Mouse (Mus musculus) kidney, adult 2 months (tissue): ENCODE measurements around the gene Cnnm3. TPM values are rescaled to one million over a fixed set of nuclear protein-coding genes. Genes with fewer than 3 reads are reported as not detected.
A peak's percentile ranks its signal among the peaks of the same experiment; 100 is the strongest.

Experiments used
- DNase-seq: peaks from one replicate; pipeline ENCODE4 v3.0.0; 2021
- H3K27ac ChIP-seq: fragments of 200-500 bp; 2 replicates; pipeline ENCODE4 v1.5.1; 2012; ENCODE audit warnings: low read depth, low read length, control low read depth, inconsistent platforms; ENCODE audit not compliant: insufficient read depth
- H3K27me3 ChIP-seq: fragments of 200-500 bp; replicated peaks from 2 replicates; pipeline ENCODE4 v1.6.1; 2012; ENCODE audit warnings: mild to moderate bottlenecking, moderate library complexity, low read length, inconsistent platforms; ENCODE audit not compliant: control insufficient read depth, insufficient read depth
- H3K36me3 ChIP-seq: fragments of 200-500 bp; 2 replicates; pipeline ENCODE4 v1.6.1; 2012; ENCODE audit warnings: mild to moderate bottlenecking, moderate library complexity, low read length, inconsistent platforms; ENCODE audit not compliant: control insufficient read depth, insufficient read depth
- H3K4me1 ChIP-seq: fragments of 200-500 bp; 2 replicates; pipeline ENCODE4 v1.6.1; 2011; ENCODE audit warnings: low read length; ENCODE audit not compliant: control insufficient read depth, insufficient read depth
- H3K4me3 ChIP-seq: fragments of 200-500 bp; 2 replicates; pipeline ENCODE4 v1.5.1; 2011; ENCODE audit warnings: mild to moderate bottlenecking, low read depth, low read length, control low read depth; ENCODE audit not compliant: insufficient read depth
- CTCF ChIP-seq: fragments of 200-500 bp; conservative IDR thresholded peaks from 2 replicates; pipeline ENCODE4 v1.5.1; 2011; ENCODE audit warnings: low read depth, mild to moderate bottlenecking, control low read depth, low read length, moderate library complexity, mixed read lengths; ENCODE audit not compliant: insufficient read depth, insufficient read length
- POLR2A ChIP-seq: fragments of 200-500 bp; IDR thresholded peaks from one replicate; pipeline ENCODE4 v1.6.1; 2011; ENCODE audit warnings: low read depth, low read length, control low read depth
- WGBS: fragments of 180-500 bp; shearing (Covaris S2); methylation state at CpG from one replicate; pipeline ENCODE4 v1.1.7; 2018; 5-methylcytosine and 5-hydroxymethylcytosine counted together
- polyA plus RNA-seq: library from polyadenylated mRNA; depleted of rRNA; stranded (reverse); fragments of >200 nt; gene quantifications from 2 replicates; pipeline ENCODE4 v1.2.3, GENCODE M21; 2012

Cnnm3 gene
- polyA plus RNA-seq, 1 experiment = 19.8 TPM

DNA sequence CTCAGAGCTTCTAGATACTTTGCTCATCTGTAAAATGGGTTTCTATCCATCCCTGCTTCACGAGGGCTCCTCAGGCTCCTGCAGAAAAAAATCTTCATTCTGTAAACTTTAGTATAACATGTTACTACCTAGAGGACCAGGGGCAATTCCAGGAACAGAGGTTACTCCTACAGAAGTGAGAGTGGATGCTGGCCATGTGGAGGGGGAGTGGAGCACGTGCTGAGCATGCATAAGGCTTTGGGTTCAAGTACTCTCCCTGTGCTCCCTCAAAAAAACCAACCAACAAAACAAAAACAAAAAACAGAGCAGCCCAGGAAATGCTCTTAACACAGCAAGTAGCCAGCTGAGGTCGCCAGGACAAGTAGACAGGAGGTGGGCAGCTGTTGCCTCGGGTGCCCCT lies 52.0 kb downstream of the Cnnm3 start:
- Histone ChIP-seq H3K36me3 (no peaks in the 10 kb centered on the region), H3K4me1 (peaks cover 2% of the 10 kb centered on the region; the same call in 1 of the 2 replicates), H3K4me3 (no peak overlapping the region), H3K27ac (no peak overlapping the region), H3K27me3 (no peaks in the 10 kb centered on the region)
- TF ChIP-seq POLR2A (no peak), CTCF (no peak)
- WGBS = 57% methylated on average over 4 of the region's 4 CpGs
- no peak for DNase-seq

DNA sequence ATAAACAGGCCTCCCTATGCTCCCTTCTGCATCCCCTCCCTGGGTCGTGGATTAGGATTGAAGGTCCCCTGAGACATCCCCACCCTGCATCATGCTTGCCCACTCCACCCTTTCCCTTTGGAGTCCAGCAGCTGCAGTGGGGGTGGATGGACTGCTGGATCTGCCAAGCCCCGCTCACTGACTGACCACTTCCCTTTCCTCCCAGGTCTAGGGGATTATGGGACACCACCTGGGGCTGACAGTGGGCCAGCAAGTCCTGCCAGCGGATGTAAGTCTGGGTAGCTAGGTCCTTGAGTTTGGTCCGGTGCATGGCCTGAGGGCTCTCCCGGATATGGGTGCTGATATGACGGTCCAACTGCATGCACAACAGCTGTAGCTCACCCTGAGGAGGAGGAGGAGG lies 52.4 kb downstream of the Cnnm3 start:
- H3K4me3 ChIP-seq = no peak overlapping the region
- peak; percentile 68 for DNase-seq
- H3K36me3 ChIP-seq = no peaks in the 10 kb centered on the region
- TF ChIP-seq CTCF (no peak), POLR2A (no peak)
- H3K27ac ChIP-seq = no peak overlapping the region; the same call in 1 of the 2 replicates
- H3K4me1 ChIP-seq = 0 out of 2 replicates have a peak, but pooled peaks cover 2% of the 10 kb centered on the region
- no peaks in the 10 kb centered on the region for H3K27me3 ChIP-seq
- WGBS = 65% methylated on average over 6 of the region's 6 CpGs

DNA sequence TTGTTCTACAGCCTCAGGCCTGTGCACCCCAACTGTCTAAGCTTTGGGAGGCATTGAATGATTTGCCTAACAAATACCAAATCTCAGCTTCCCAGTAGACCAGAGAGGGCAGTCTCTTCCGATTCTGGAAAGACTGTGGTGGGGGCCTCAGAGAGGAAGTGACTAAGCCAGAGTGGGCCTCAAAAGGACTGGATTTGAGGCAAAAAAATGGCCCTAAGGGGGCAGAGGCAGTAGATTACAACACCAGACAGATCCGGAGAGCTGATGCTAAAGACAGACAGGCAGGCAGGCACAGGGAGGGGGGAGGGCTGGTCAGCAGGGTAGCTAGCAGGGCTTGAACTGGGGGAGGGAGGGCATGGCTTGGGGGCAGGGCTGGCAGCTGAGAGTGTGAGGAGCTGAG lies 54.8 kb downstream of the Cnnm3 start:
- no peaks in the 10 kb centered on the region for H3K36me3 ChIP-seq

GRCm38 (mm10) chr1:36567818-36568603 lies 56.3 kb downstream of the Cnnm3 start:
- peak overlapping the region; percentile 12; the same call in 1 of the 2 replicates for H3K27ac ChIP-seq
- H3K27me3 ChIP-seq = no peaks in the 10 kb centered on the region
- TF ChIP-seq CTCF (no peak), POLR2A (no peak)
- H3K4me3 ChIP-seq = no peak overlapping the region
- H3K4me1 ChIP-seq = 0 out of 2 replicates have a peak, but pooled peaks cover 4% of the 10 kb centered on the region
- H3K36me3 ChIP-seq = no peaks in the 10 kb centered on the region
- WGBS = 25% methylated on average over 21 of the region's 21 CpGs
- no peak for DNase-seq

More for the DNA sequence above, 54.8 kb downstream of the Cnnm3 start:
- Histone ChIP-seq H3K4me1 (0 out of 2 replicates have a peak, but pooled peaks cover 2% of the 10 kb centered on the region), H3K4me3 (no peak overlapping the region), H3K27ac (no peak overlapping the region), H3K27me3 (no peaks in the 10 kb centered on the region)
- no peak for DNase-seq
- no peak for TF ChIP-seq POLR2A
- TF ChIP-seq CTCF = no peak
- 59% methylated on average over 2 of the region's 2 CpGs for WGBS

DNA sequence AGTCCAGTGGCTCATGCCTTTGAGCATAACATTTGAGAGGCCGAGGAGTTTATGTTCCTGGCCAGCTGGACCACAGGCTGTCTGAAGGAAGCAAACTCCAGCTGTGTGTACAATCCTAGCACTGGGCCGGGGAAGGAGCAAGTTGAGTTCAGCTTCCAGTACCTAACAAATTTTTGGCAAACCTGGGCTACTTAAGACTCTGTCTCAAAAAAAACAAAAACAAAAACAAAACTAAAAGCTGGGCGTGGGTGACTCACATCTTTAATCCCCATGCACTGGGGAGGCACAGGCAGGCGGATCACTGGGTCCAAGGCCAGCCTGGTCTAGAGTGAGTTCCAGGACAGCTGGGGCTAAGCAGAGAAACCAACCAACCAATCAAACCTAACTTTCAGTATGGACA lies 57.1 kb downstream of the Cnnm3 start:
- DNase-seq = no peak
- no peaks in the 10 kb centered on the region for H3K36me3 ChIP-seq
- no peak for TF ChIP-seq CTCF
- TF ChIP-seq POLR2A = no peak
- 59% methylated on average over 4 of the region's 4 CpGs for WGBS
- 0 out of 2 replicates have a peak, but pooled peaks cover 4% of the 10 kb centered on the region for H3K4me1 ChIP-seq
- H3K4me3 ChIP-seq = no peak overlapping the region
- no peaks in the 10 kb centered on the region for H3K27me3 ChIP-seq
- peak overlapping the region; percentile 49; the same call in 1 of the 2 replicates for H3K27ac ChIP-seq

- H3K27ac ChIP-seq = peak overlapping the region; percentile 49
- no peaks in the 10 kb centered on the region for H3K27me3 ChIP-seq
- 45% methylated on average over 7 of the region's 7 CpGs for WGBS
- no peaks in the 10 kb centered on the region for H3K36me3 ChIP-seq
- H3K4me1 ChIP-seq = 0 out of 2 replicates have a peak, but pooled peaks cover 2% of the 10 kb centered on the region
- no peak for TF ChIP-seq CTCF
- no peak for TF ChIP-seq POLR2A
- DNase-seq = no peak
- no peak overlapping the region for H3K4me3 ChIP-seq
These were observed 58.1 kb downstream of the Cnnm3 start for GRCm38 (mm10) chr1:36569694-36570276.

DNA sequence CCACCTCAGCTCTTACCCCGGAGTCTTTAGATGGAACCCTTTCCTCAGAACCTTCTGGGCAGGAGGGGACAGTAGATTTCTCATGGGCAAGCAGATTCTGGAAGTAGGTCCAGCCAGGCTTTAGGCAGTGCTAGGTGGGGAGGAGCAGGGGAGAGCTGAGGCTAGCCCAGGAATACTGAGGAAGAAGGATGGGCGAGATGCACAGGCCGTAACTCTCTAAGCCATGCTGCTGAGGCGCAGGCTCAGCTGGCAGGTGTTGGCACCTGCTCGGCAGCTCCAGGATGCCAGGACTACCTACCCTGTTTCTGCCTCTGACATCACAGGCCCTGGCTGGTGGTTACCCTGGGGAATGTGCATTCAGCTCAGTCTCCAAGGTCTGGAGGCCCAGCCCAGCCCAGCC lies 58.7 kb downstream of the Cnnm3 start:
- no peak for DNase-seq
- Histone ChIP-seq H3K36me3 (no peaks in the 10 kb centered on the region), H3K27me3 (no peaks in the 10 kb centered on the region), H3K4me1 (0 out of 2 replicates have a peak, but pooled peaks cover 2% of the 10 kb centered on the region), H3K27ac (no peak overlapping the region), H3K4me3 (no peak overlapping the region)
- TF ChIP-seq CTCF = no peak
- 87% methylated on average over 5 of the region's 5 CpGs for WGBS

DNA sequence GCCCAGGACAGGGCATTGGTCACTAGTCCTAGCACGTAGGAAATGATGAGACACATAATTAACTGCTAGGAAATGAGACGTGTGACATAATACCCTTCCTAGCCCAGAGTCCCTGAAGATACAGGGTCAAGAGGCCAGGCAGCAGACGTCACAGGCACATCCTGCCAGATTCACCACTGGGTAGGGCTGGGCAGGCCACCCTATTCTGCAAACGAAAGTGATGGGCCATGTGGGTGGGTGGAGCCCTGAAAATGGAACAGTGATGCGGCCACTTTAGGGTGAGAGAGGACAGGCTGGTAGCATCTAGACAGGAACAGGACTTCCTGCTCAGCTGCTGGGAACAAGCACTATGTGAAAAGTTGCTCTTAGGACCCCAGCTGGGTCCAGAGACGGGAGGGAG lies 60.0 kb downstream of the Cnnm3 start:
- H3K27me3 ChIP-seq = no peaks in the 10 kb centered on the region
- H3K4me1 ChIP-seq = 0 out of 2 replicates have a peak, but pooled peaks cover 2% of the 10 kb centered on the region
- peak; percentile 91 for DNase-seq
- no peak for TF ChIP-seq POLR2A
- TF ChIP-seq CTCF = no peak
- WGBS = 52% methylated on average over 6 of the region's 6 CpGs
- no peak overlapping the region for H3K4me3 ChIP-seq
- no peaks in the 10 kb centered on the region for H3K36me3 ChIP-seq
- peak overlapping the region; percentile 58; the same call in 1 of the 2 replicates for H3K27ac ChIP-seq
